Mouse (Mus musculus) myocyte (in vitro differentiated cells): ENCODE results near the gene Pcnx3. TPM values are rescaled to one million over a fixed set of nuclear protein-coding genes. Genes with fewer than 3 reads are reported as not detected.

Experiments used
- H3K27me3 ChIP-seq: one replicate; pipeline ENCODE4 v1.6.1; 2011; ENCODE audit not compliant: control insufficient read depth, insufficient read depth, insufficient read length
- H3K36me3 ChIP-seq: one replicate; pipeline ENCODE4 v1.6.1; 2011; ENCODE audit not compliant: control insufficient read depth, insufficient read depth
- H3K4me2 ChIP-seq: one replicate; pipeline ENCODE4 v1.6.1; 2011; ENCODE audit warnings: low read depth, control low read depth
- H3K4me3 ChIP-seq: one replicate; pipeline ENCODE4 v1.5.1; 2011; ENCODE audit warnings: mild to moderate bottlenecking, control low read depth, moderate library complexity
- H3K79me2 ChIP-seq: one replicate; pipeline ENCODE4 v1.6.1; 2011; ENCODE audit not compliant: control insufficient read depth, insufficient read depth
- H3ac ChIP-seq: one replicate; pipeline ENCODE4 v1.6.1; 2011; ENCODE audit not compliant: control insufficient read depth, insufficient read length
- CEBPB ChIP-seq: IDR thresholded peaks from 2 replicates; pipeline ENCODE4 v1.6.1; 2011; ENCODE audit warnings: mild to moderate bottlenecking, moderate library complexity; ENCODE audit not compliant: poor library complexity, insufficient read depth, severe bottlenecking
- E2F4 ChIP-seq: IDR thresholded peaks from one replicate; pipeline ENCODE4 v1.6.1; 2011; ENCODE audit warnings: mild to moderate bottlenecking, control low read depth, moderate library complexity; ENCODE audit not compliant: insufficient read depth
- MAX ChIP-seq: IDR thresholded peaks from one replicate; pipeline ENCODE4 v1.6.1; 2011; ENCODE audit warnings: low read depth, mild to moderate bottlenecking, control low read depth
- MYOD1 ChIP-seq, 3 experiments: IDR thresholded peaks; one replicate each; pipeline ENCODE4 v1.6.1; 2011; ENCODE audit warnings: control low read depth in 2 of 3, low read depth in 2 of 3, mild to moderate bottlenecking in 2 of 3, moderate library complexity in 1 of 3; ENCODE audit not compliant: insufficient read length in 2 of 3, control insufficient read depth in 1 of 3
- MYOG ChIP-seq, 3 experiments: IDR thresholded peaks; one replicate each; pipeline ENCODE4 v1.6.1; 2011; ENCODE audit warnings: control low read depth in 2 of 3, low read depth in 2 of 3, mild to moderate bottlenecking in 2 of 3; ENCODE audit not compliant: insufficient read length in 2 of 3, control insufficient read depth in 1 of 3, insufficient read depth in 1 of 3
- POLR2A ChIP-seq: IDR thresholded peaks from one replicate; pipeline ENCODE4 v1.6.1; 2011; ENCODE audit warnings: low read depth, mild to moderate bottlenecking, control low read depth, moderate library complexity; ENCODE audit not compliant: insufficient read length
- POLR2AphosphoS2 ChIP-seq: IDR thresholded peaks from one replicate; pipeline ENCODE4 v1.6.1; 2011; ENCODE audit warnings: low read depth, control low read depth; ENCODE audit not compliant: insufficient read length
- REST ChIP-seq: IDR thresholded peaks from one replicate; pipeline ENCODE4 v1.6.1; 2011; ENCODE audit warnings: mild to moderate bottlenecking, control low read depth, moderate library complexity; ENCODE audit not compliant: insufficient read depth, insufficient read length
- SRF ChIP-seq: IDR thresholded peaks from one replicate; pipeline ENCODE4 v1.6.1; 2011; ENCODE audit warnings: low read depth; ENCODE audit not compliant: control insufficient read depth, insufficient read length
- TCF12 ChIP-seq: IDR thresholded peaks from one replicate; pipeline ENCODE4 v1.6.1; 2011; ENCODE audit warnings: mild to moderate bottlenecking, control low read depth; ENCODE audit not compliant: poor library complexity, insufficient read depth, severe bottlenecking
- TCF3 ChIP-seq: IDR thresholded peaks from one replicate; pipeline ENCODE4 v1.6.1; 2011; ENCODE audit warnings: low read depth, control low read depth; ENCODE audit not compliant: insufficient read length
- USF1 ChIP-seq: IDR thresholded peaks from one replicate; pipeline ENCODE4 v1.6.1; 2011; ENCODE audit warnings: low read depth, mild to moderate bottlenecking, control low read depth, moderate library complexity
- polyA plus RNA-seq: library from polyadenylated mRNA; unstranded; fragments of >200 nt; fragmentation: generic; extraction: Trizol; gene quantifications from one replicate; pipeline ENCODE4 v1.2.1, GENCODE M21; 2012; ENCODE audit warnings: missing spikeins

Pcnx3 gene
- polyA plus RNA-seq, 1 experiment = 34.9 TPM

GRCm38 (mm10) chr19:5648401-5649297 is 40.1 kb downstream of the Pcnx3 start:
- Histone ChIP-seq H3K4me2 (peak overlapping the region; percentile 87), H3K79me2 (no peaks in the 10 kb centered on the region), H3K4me3 (peak overlapping the region; percentile 8), H3ac (no peak overlapping the region), H3K27me3 (no peaks in the 10 kb centered on the region), H3K36me3 (peaks cover 24% of the 10 kb centered on the region)
- TF ChIP-seq REST = no peak
- peak; percentile 87 for TF ChIP-seq POLR2AphosphoS2
- TF ChIP-seq POLR2A = peak; percentile 55
- TF ChIP-seq E2F4 = no peak
- peak; percentile 67 for TF ChIP-seq SRF
- no peak for TF ChIP-seq TCF12
- no peak for TF ChIP-seq MYOG (IDR thresholded peaks at IDR 0.05; ENCODE audit: control insufficient read depth in 1 of 3, insufficient read depth in 1 of 3, insufficient read length in 2 of 3, low read depth in 2 of 3)
- TF ChIP-seq CEBPB = peak; percentile 58

GRCm38 (mm10) chr19:5647791-5648190 is 40.9 kb downstream of the Pcnx3 start:
- Histone ChIP-seq H3K27me3 (no peaks in the 10 kb centered on the region), H3K4me3 (no peak overlapping the region), H3K79me2 (no peaks in the 10 kb centered on the region), H3K4me2 (no peak overlapping the region), H3ac (no peak overlapping the region), H3K36me3 (peaks cover 31% of the 10 kb centered on the region)
- TF ChIP-seq MYOD1 (IDR thresholded peaks at IDR 0.05; ENCODE audit: control insufficient read depth in 1 of 3, insufficient read length in 2 of 3, low read depth in 2 of 3) (no peak), MYOG (IDR thresholded peaks at IDR 0.05; ENCODE audit: control insufficient read depth in 1 of 3, insufficient read depth in 1 of 3, insufficient read length in 2 of 3, low read depth in 2 of 3) (no peak), TCF3 (no peak), MAX (no peak), POLR2A (no peak), USF1 (no peak), REST (no peak), E2F4 (no peak), CEBPB (no peak), TCF12 (no peak)

- Histone ChIP-seq H3K4me2 (no peak overlapping the region), H3K36me3 (peaks cover 41% of the 10 kb centered on the region), H3ac (no peak overlapping the region), H3K4me3 (no peak overlapping the region), H3K79me2 (no peaks in the 10 kb centered on the region), H3K27me3 (no peaks in the 10 kb centered on the region)
- TF ChIP-seq MYOD1 (IDR thresholded peaks at IDR 0.05; ENCODE audit: control insufficient read depth in 1 of 3, insufficient read length in 2 of 3, low read depth in 2 of 3) (no peak), POLR2AphosphoS2 (no peak), REST (no peak), MYOG (IDR thresholded peaks at IDR 0.05; ENCODE audit: control insufficient read depth in 1 of 3, insufficient read depth in 1 of 3, insufficient read length in 2 of 3, low read depth in 2 of 3) (no peak), CEBPB (no peak), TCF3 (no peak), E2F4 (no peak), SRF (no peak), TCF12 (no peak), MAX (no peak)
These were observed 41.9 kb downstream of the Pcnx3 start for GRCm38 (mm10) chr19:5646731-5647330.

- Histone ChIP-seq H3ac (no peak overlapping the region), H3K27me3 (no peaks in the 10 kb centered on the region), H3K4me2 (no peak overlapping the region), H3K79me2 (no peaks in the 10 kb centered on the region), H3K36me3 (peaks cover 43% of the 10 kb centered on the region), H3K4me3 (no peak overlapping the region)
- TF ChIP-seq TCF3 (no peak), MAX (no peak), MYOG (IDR thresholded peaks at IDR 0.05; ENCODE audit: control insufficient read depth in 1 of 3, insufficient read depth in 1 of 3, insufficient read length in 2 of 3, low read depth in 2 of 3) (no peak), SRF (no peak), E2F4 (no peak), POLR2A (no peak), MYOD1 (IDR thresholded peaks at IDR 0.05; ENCODE audit: control insufficient read depth in 1 of 3, insufficient read length in 2 of 3, low read depth in 2 of 3) (no peak), USF1 (no peak), POLR2AphosphoS2 (no peak), REST (no peak), CEBPB (no peak), TCF12 (no peak)
These were observed 43.4 kb downstream of the Pcnx3 start for GRCm38 (mm10) chr19:5645280-5645679.

- no peak overlapping the region for H3K4me3 ChIP-seq
- H3K36me3 ChIP-seq = peaks cover 48% of the 10 kb centered on the region
- H3K27me3 ChIP-seq = no peaks in the 10 kb centered on the region
- H3ac ChIP-seq = no peak overlapping the region
- no peak overlapping the region for H3K4me2 ChIP-seq
- TF ChIP-seq POLR2A (no peak), TCF12 (no peak)
- peaks cover 12% of the 10 kb centered on the region for H3K79me2 ChIP-seq
These were observed 47.1 kb downstream of the Pcnx3 start for GRCm38 (mm10) chr19:5641641-5642040.
